Mouse (Mus musculus) spleen, embryonic (tissue): ENCODE data around the gene Kcnk2.
"Not testable (repeated sequence)": the region's sequence is repeated elsewhere in the genome, so short reads cannot be mapped to it uniquely, and the experiment has no call there.

ENCODE experiments used
- CTCF ChIA-PET: fragments of 350-600 bp; sonication (Branson Sonifier 250); formaldehyde crosslinking; loops from one replicate; lab custom pipeline; 2022; lab: Charles Lee

The Kcnk2 gene

DNA sequence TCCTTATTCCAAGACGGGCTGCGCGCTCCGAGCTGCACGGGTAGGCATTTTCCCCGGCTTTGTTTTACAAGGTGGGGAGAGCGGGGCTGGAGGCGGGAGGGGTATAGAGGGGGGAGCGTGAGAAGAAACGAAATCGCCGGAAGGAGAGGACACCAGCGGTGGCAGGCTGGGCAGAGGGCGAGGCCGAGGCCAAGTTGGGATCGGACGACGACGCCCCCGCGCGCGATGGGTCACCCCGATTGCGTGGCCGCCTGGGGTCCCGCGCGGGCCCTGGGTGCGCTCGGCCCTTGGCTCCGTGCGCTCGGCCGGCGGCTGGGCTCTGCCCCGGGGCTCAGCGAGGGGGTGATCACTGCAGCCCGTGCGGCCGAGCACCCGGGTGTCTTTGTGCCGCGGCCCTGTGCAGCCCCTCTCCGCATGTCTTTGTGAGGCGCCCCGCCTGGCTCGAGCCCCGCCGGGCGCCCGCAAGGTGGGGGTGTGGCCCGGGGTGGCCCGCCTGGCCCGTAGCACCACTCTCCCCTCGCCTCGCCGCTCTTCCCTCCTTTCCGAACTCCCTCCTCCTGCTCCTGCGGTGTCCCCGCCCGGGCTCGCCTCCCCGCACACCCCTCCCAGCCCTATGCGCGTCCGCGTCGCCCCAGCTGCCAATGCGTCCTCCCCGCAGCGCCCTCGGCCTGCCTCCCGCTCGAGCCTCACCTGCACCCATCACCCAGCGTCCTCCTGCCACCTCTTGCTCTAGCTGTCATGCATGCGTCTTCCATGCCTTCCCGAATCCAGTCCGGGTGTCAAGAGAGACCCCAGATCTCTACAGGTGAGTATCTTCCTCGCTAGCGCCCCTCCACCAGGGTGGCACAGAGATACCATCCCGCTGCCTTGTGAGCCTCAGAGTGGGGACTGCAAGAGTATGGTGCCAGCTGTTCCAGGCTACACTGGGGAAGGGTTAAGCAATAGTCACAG is 58.5 kb downstream of the Kcnk2 start:
- CTCF ChIA-PET = interaction anchor here (0.6 kb wide), 1 partner anchor 64 kb away, joined by 4 read pairs; no protein-coding TSS in a partner anchor

DNA sequence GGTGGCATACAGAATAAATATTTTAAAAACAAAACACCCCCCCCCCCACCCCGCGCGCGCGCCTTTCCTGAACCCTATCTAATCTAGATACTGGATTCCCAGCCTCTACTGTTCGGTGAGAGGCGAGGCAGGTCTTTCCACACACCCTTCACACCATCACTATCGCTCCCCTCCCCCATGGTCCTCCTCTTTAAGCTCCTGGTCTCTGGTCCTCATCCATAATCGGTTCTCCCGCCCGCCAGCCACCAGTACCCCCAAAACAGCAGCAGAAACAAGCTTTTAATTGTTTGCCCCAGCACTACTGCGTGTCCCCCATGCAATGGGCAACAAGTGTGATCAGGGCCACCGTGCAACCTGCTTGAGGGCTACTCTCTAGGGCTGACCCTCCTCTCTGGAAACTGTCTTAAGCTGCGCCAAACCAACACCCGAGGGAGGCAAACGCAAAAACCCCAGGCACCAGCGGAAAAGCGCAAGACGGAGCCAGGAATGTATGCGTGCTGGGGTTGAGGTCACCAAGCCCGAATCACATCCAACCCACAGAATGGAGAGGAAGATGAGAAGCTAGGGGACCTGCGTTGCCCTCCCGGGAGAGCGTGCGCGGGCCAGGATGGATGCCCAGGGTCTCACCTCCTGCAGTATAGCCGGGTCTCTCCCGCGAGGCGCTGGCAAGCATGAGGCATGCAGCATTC is 59.5 kb downstream of the Kcnk2 start:
- CTCF ChIA-PET = interaction anchor here (0.6 kb wide), 1 partner anchor 63 kb away, joined by 4 read pairs; no protein-coding TSS in a partner anchor

DNA sequence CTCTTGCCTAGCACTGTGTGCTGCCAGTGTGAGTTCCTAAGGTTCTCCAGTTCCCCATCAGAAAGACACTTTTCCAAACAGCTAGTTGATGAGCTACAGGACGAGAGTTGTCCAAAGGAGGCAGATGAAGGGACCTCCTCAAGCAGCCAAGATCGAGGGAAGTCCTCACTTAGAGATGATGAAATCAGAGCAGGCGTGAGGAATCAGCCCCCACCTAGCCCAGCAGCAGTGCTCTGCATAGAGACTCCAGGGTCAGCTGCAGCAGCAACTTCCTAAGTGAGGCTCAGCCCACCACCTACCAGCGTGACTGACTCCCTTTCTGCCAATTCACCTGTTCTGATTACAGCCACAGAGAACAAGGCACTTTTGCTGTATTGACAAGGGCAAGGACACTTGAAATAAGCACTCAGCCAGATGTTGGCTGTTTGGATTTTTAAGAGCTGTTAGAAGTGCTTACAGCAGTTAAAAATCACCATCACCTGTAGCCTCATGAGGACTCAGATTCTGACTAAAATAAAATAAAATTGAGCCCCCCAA is 60.6 kb downstream of the Kcnk2 start:
- CTCF ChIA-PET = no interaction called here

DNA sequence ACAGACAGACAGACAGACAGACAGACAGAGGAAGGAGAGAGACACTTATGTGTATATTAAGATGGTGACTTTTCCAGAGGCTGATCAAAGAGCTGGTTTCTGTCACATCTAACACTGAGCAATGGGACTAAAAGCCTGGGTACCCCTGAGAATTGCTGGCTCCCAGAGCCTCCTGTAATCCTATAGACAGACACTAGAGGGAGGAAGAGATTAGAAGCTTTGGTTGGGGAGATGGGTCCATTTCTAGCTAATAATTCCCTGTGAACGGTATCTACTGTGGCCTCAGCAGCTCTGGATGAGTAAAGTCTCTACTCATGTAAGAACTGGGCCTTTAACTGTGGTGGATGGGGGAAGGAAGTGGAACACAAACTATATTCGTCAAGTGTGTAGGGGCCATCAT is 86.2 kb downstream of the Kcnk2 start:
- CTCF ChIA-PET = no interaction called here

DNA sequence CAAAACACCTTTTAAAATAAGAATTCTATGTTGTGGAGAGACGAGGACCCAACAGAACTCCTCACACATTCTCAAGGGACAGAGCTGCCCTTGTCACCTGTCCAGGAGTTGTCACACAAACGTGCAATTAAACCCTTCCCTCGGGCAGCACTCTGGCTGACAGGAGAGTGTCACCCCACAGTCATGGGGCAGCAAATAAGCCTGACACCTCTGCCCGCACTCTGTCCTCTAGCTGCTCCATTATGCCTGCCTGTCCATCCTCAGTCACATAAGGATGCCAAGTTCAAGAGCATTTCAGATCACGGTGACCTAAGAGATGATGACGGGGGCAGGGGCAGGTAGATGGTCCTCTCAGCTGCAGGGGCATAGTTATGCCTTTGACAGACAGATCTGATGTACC is 87.6 kb downstream of the Kcnk2 start:
- CTCF ChIA-PET = no interaction called here

DNA sequence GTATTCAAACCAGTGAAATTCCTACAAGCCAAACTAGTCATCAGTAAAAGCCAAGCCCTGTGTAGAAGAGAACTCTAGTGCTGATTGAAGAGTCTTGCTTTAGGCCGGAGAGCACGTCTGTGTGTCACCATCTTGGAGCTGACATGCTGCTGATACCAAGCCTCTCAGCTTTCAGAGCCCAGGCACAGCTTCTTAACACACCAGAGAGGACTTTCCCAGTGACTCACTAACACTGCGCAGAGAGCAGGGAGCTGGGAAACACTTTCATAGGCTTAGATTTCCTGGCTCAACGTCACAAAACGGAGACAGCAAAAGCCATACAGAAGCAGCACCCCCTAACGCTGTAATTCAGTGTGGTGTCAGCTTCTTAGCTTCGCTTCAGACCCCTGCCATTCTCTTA is 88.3 kb downstream of the Kcnk2 start:
- CTCF ChIA-PET = no interaction called here

DNA sequence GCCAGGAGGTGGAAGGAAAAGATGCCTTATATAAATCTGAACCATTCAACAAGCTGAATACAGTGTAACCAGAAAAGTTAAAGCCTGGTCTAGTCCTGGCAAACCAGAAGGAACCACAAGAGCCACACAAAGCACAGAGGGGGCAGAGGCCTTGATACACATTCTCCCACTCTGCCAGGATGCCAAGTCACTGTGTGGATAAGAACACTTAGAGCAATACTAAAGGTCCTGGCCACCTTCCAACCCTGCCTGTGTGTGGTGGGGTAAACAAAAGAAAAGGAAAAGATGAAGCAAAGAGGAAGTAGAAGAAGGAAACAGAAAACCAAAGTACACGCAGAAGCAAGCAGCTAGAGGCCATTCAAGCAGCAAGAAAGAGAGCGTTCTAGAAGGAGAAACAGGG is 91.9 kb downstream of the Kcnk2 start:
- CTCF ChIA-PET = no interaction called here

DNA sequence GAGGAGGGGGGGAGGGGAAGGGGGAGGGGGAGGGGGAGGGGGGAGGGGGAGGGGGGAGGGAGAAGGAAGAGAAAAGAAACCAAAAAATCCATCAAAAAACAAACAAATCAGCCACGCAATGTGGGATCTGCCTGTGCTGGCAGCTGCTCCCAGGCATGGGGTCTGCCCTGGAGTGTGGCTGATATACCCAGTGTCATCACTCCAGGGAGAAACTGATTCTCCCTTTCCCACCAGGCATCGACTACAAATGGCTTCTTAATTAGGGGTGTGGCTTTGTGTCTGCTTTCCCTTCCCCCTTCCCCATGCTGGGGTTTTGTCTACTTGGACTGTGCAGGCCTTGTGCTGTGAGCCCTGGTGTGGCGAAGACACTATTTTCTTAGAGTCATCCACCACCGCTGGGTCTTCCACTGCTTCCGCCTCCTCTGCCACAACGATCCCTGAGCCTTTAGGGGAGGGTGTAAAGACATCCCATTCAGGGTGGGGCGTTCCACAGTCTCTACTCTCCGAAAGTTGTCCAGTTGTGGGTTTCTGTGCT is 97.0 kb downstream of the Kcnk2 start:
- CTCF ChIA-PET = no interaction called here

DNA sequence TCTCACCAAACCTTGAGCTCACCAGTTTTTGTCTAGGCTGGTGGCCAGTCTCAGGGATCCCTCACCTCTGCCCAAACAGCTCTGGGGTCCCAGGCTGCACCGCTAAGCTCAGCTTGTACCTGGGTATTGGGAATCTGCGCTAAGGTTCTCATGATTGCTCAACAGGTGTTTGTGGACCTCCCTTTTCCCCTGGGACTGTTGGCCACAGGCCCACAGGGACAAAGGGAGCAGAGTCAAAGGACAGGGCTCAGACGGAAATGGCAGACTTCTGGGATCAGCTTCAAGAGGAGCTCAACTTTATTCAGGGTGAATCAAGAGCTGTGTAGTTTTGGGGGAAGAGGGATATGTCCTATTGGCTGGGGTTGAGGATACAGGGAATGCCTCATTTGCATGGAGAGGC is 99.1 kb downstream of the Kcnk2 start:
- CTCF ChIA-PET = no interaction called here

DNA sequence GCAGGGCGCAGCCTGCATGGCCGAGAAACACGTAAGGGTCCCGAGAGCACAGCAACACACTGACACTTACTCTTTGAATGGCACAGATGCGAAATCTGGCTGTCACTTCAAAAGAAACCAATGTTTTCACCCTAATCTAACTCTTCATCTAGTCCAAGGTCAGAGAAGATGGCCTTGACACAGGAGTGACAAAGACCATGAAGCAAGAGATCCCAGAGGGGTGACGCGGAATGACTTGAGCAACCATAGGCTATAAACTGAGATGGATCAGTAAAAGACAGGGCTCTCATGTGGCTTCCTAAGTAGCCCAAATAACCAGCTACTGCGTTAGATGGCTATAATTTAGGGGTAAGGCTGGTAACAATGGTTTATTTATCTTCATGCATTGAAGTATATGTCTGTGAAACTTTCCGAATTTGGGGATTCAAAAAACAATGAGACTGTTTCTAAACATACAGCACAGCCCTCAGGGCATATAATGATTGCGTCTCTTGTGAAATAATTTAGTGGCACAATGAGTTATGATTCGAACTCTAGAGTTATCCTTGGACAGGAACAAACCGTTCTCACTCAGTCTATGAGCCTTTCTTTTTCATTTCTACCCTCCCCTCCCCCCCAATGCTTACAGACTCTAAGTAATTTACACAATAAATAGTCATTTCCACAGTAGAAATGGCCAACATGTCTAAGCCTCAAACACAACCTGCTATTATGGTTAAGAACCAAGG is 108.2 kb downstream of the Kcnk2 start:
- CTCF ChIA-PET = no interaction called here

DNA sequence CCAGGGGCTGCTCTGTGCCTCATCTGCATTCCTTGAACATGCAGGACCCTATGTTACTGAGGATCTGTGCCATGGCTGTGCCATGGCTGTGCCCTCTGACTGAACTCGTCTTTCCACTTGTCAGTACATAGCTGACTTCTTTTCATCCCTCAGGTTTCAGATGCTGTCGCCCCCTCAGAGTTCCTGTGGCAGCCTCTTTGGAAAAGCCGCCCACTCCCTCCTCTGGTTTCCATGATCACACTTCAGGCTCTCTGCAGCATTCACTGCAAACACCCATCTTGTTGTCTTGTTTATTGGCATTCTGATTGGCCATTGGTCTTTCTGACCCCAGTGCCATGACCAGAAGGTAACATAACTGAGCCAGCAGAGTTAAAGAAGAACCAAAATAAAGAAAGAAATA is 111.2 kb downstream of the Kcnk2 start:
- CTCF ChIA-PET = no interaction called here

DNA sequence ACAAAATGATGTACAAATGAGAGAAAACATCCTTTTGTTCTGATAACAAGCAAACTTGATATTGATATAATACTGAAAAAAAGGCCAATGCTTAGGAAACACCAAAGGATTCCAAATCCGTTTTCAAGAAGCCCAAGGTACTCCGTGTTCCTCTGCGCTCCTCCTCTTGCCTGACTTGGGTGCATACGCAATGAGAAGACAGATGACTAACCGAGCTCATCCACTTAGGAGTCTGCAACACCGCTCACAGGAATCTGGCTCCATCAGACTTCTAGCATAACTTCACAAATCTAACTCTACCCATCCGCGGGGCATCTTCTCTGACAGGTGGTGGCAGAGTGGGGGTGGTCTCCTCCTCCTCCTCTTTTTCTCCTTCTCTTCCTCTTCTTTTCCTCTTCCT is 113.1 kb downstream of the Kcnk2 start:
- CTCF ChIA-PET = no interaction called here

DNA sequence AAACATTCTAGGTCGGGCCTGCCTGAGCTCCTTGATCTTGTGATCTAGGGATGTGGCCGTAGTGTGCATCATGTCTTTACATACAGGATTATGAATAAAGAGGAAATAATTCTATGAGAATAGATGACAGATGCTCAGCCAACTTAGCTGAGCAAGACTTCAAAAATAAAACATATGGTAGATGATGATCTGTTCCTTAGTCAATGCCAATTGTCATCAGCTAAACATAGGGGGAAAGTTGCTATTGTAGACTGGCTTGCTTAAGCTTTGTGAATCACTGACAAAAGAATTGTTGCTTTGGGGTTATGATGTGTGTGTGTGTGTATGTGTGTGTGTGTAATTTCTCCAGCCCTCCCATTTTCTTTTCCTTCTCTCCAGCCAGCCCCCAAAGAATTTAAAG is 129.8 kb downstream of the Kcnk2 start:
- CTCF ChIA-PET = no interaction called here

DNA sequence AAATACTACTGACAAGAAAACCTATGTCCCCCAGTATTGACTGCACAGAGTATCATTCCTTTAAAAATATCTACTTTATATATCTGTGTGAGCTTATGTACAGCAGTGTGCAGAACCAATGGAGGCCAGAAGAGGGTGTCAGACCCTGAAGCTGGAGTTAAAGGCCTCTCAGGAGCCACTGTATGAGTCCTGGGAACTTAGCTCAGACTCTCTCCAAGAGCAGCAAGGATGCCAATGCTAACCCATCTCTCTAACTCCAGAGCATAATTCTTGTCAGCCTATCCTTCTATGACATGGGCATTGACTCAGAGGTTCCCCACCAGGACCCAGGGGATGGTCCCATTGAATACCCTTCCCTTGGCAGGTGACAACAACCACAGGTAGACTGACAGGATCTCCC is 148.4 kb downstream of the Kcnk2 start:
- CTCF ChIA-PET = interaction anchor here (0.7 kb wide), 1 partner anchor 366 kb away, joined by 3 read pairs; no protein-coding TSS in a partner anchor

DNA sequence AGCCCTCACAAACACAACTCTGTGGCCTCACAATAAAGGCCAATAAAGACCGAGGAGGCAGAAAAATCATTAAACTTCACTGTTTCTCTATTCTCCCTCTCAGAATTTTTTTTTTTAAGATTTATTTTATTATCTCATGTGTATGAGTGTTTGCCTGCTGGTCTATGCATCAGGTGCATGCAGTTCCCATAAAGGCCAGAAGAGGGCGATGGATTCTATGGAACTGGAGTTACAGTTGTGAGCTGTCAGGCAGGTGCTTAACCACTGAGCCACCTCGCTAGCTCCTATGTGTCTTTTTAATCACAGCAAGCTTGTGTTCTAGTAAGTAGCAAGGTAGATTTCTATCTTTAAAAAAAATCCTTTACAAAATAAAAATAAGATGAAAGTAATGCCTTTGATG is 148.9 kb downstream of the Kcnk2 start:
- CTCF ChIA-PET = interaction anchor here (0.7 kb wide), 1 partner anchor 366 kb away, joined by 3 read pairs; no protein-coding TSS in a partner anchor

DNA sequence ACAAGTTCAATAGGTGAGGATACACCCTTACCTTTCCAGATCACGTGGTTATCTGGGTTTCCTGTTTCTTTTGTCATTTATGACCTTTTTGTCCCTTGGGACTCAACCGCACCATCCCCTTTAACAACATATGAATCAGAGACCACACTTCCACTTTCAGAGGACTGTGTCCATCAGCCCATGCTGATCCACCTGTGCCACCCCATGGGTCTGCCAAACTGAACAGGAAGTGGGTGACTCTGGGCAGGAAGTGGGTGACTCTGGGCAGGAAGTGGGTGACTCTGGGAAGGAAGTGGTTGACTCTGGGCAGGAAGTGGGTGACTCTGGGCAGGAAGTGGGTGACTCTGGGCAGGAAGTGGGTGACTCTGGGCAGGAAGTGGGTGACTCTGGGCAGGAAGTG is 158.9 kb downstream of the Kcnk2 start:
- CTCF ChIA-PET = not testable (repeated sequence)

DNA sequence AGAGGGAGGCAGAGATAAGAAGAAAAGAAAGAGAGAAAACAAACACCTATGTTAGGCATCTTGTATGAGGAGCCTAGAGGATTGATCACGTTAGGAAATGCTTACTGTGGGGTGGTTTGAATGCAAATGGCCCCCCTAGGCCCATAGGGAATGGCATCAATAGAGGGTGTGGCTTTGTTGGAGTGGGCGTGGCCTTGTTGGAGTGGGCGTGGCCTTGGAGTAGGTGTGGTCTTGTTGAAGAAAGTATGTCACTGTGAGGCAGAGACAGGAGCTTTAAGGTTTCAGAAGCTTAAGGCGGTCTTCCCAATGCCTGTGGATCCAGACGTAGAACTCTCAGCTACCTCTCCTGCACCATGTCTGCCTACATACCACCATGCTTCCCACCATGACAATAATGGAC is 166.8 kb downstream of the Kcnk2 start:
- CTCF ChIA-PET = no interaction called here

DNA sequence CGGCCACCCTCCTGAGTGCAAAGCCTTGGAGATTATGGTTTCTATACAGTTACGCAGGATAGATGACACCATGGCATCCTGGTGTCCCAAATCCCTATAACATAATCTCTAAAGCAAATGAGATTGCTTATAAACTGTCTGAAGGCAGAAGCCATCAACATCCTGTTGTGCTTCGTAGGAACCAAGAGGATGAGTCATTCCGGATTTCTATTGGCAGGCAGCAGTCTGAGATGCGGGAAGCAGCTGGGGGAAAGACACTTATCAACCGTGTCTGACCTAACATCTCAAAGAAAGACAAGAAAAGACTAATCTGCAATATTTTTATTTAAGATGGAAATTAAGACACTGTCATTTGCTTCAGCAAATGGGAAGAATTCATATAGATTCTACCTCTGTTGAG is 169.2 kb downstream of the Kcnk2 start:
- CTCF ChIA-PET = no interaction called here

DNA sequence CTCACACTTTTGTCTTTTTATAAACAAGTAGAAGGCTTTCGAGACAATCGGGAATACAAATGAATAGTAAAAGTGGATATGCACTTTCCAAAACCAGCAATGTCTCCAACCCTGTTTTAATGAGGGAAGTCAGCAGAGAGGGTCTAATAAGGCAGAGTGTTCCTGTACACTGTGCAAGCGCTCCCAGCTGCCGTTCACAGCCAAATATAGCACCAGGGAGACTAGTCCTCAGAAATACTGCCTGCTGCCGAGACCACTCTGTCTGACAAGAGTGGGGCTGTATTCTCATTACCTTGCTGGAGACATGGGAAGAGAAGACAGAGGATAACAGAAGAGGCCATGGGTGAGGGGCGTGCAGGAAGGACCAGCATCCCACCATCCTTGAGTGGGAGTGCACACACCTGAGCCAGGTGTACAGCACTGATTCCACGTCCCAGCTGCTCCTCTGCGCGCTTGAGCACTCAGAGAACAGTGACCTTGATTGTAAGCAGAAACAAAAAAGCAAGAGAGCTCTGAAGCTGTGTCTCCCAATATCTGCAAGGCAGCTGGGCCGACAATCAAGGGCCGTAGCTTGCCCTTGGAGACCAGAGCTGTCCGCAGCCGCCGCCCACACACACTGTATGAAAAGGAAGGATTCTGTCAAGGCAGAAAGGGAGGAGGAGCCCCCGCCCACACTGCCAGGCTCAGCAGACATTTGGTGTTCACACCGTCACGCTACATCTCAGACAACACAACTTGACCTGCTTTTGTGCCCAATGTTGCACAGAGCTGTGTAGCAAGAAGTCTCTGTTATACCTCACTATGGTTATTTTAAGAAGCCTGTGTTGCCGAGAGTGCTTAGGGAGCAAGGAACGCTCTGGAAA is 173.6 kb downstream of the Kcnk2 start:
- CTCF ChIA-PET = no interaction called here

DNA sequence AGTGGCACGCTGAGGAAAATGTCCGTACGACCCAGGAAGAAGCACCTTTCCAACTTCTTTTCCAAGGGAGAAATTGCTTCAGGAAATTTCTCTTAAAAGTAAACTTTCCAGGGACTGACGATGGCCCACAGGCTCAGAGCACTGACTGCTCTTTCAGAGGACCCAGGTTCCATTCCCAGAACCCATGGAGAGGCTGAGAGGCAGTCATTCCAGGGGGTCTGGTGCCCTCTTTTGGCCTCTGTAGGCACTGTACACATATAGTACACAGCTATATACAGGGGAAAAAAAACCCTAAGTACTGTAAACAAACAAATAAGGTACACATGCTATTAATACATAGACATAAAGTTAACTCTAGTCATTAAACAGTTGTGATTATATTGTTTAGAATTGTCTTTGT is 174.6 kb downstream of the Kcnk2 start:
- CTCF ChIA-PET = no interaction called here

DNA sequence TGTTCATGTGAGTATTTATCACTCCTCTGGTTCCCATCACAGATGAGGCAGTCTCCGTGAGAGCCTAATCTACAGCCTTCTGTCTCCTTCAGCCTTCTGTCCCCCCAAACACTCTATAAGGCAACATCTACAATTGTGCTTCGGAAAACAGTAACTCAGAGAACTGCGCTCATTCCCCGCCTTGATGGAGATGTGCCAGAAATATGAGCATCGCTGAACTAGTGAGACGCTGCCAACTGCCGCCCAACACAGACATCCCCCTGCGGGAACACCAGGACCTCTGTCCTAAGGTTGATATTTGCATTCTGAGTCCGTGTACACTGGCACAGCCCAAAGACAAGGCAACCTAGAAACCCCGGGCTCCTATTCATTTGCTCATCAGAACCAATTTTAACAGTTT is 183.0 kb downstream of the Kcnk2 start:
- CTCF ChIA-PET = no interaction called here
